Mouse (Mus musculus) cerebellum, postnatal 14 days (tissue): ENCODE results near the gene Ap3d1.

ENCODE experiments used
- DNase-seq, 2 experiments: peaks; one replicate each; pipeline ENCODE4 v3.0.0; 2021; ENCODE audit warnings: mixed read lengths in 2 of 2

Gene Ap3d1

DNA sequence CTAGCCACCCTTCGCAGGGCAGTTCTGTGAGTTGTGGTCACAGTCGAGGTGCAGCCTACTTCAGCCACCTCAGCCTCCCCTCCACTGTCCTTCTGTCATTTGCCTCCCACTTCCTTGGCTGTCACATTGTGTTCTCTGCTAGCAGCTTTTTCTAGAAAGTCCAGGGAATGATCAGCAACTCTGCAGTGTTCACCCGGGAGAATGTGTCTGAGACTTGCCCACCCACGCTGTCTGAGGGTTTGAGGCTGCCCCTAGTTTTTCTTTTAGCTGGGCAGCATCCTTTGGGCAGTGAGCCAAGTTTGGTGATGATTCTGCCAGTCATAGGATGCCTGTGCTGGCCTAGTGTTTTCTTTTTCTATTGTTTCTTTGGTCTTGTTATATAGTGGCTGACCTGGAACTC, 14.9 kb upstream of the Ap3d1 start:
- peak; percentile 54 to 61 for DNase-seq

DNA sequence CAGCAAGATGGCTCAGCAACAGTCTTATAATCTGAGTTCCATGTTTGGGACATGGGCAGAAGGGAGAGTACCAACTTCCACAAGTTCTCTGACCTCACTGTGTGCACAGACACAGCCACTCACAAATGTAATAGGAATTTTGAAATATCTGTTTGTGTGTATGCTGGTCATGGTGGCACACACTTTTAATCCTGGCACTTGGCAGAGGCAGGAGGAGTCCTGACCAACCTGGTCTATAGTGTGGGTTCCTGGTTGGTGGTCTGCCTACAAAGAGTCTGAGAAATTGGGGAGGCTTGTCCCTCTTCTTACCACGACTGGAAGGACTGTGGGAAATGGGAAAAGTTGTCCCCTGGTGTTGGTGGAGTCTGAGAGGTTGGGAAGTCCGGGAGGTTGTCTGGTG, 14.4 kb upstream of the Ap3d1 start:
- no peak for DNase-seq

DNA sequence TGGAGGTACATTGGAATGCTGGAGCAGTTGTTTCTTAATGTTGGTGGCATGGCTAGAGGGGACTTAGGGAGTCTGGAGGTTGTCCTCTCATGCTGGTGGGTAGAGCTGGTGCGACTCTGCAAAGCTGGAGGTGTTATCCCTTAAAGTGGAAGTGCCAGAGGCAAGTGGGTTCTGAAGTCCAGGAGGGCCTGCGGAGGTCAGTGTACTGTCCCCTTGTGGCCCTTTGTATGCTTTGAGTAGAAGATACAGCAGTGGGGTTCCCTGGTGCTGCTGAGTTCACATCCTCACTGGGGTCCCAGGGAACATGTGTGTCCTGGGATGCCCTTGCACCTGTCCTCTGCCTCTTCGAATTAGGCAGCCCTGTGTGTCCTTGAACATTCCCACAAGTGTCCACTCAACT, 14.0 kb upstream of the Ap3d1 start:
- peak in 1 of 2 experiments; percentile 29 for DNase-seq

DNA sequence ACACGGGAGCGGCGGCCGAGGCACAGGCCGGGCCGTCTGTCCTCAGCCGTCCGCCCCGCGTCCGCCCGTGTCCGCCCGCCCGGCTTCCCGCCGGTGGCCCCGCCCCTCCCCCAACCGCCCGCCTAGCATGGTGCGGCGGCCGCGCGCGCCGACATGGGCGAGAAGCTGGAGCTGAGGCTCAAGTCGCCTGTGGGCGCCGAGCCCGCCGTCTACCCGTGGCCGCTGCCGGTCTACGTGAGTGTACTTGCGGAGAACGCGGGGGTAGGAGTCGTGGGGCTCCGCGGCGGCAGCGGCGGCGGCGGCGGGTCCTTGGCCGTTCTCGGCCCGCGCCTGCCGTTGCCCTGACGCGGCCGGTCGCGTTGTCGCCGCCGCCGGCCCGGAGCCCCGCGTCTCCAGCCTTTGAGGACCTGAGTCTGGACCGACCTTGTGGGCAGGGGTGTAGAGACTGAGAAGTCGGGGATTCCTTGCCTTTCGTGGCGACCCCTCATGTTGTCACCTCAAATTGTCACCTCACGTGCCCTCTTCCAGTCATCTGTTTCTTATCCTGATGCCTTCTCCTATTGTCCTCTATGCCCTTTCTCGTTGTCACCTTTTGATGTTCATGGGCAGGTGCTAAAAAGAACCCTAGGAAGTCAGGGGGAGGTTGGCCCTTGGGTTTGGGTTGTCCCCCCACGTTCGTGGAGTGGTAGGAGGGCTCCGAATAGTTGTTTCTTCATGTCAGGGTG, 13.4 kb upstream of the Ap3d1 start:
- DNase-seq: no peak

DNA sequence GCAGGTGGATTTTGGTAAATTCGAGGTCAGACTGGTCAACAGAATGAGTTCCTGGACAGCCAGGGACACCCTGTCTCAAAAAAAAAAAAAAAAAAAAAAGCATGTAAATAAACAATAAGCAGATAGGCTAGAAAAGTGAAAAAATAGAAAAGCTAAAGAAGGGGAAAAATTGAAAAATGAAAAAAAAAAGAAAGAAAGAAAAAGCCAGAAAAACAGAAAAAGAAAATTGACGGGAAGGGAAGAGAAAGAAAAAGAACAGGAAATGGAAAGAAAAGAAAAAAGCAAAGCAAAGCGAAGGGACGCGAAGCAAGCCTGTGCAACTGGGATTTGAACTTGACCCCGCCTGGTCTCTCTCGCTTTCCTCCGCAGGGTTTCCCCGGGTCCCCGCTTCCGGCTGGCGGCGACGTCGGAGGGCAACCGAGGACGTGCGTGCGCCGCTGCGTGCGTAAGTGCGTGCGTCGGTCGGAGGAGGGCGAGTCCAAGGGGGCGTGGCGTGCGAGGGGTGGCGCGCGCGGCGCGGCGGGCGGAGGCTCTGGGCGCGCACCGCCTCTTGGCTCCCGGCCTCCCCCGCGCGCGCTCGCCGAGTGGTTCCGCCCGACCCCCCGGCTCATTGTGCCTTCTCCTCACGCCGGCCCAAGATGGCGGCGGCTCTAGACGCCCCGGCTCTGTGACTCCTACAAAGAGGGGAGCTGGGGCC, 12.7 kb upstream of the Ap3d1 start, which contains the start of gene Dot1l:
Dot1l (plus strand) TSS at position 613 of the 697 bp plus-strand sequence.
- DNase-seq: peak; percentile 99 to 100

DNA sequence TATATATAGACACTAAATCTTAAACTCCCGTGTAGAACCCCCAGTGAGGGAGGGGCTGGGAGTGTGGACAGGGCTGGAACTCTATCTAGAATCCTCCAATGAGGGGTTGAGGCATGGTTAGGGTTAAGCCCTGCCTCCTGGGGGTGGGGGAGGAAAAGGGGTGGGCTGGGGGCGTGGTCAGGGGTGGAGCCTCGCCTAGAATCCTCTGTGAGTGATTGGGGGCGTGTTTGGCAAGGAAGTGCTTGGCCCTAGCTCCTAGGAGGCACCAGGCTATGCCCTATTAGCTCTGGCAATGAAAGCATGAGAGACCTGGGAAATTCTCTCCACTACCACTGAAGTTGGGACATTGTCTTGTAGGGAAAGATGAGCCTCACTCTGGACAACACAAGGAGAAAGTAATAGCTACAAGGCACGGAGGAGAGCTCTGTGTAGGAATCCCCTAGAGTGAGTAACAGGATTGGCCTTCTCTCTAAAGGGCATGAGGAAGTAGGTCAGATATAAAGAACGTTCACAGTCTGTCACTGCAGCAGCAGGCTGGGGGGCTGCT, 10.1 kb upstream of the Ap3d1 start:
- DNase-seq: peak; percentile 57 to 81

DNA sequence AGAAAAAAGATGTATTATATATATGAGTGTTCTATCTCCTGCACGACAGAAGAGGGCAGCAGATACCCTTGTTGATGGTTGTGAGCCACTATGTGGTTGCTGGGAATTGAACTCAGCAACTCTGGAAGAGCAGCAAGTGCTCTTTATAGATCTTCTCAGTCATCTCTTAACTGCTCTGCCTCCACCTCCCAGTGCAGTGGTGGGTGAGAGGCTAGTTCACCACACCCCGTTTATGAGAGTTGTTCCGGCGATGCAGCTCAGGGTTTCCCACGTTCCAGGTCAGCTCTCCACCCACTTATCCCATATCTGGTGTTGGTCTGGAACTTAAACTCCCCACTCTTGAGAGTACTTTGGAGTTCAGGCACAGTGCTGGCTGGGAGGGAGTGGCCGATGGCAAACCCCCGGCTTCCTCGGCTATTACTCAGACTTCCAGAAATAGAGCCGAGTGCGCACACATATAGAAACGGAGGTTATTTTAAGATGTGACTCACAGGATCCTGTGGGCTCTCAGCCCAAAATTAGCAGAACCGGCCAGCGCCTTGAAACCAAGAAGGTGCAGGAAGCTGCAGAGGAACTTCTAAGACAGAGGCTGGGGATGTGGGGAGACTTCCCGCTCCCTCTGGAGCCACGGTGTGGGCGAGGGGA, 9.2 kb upstream of the Ap3d1 start:
- peak; percentile 44 to 46 for DNase-seq

DNA sequence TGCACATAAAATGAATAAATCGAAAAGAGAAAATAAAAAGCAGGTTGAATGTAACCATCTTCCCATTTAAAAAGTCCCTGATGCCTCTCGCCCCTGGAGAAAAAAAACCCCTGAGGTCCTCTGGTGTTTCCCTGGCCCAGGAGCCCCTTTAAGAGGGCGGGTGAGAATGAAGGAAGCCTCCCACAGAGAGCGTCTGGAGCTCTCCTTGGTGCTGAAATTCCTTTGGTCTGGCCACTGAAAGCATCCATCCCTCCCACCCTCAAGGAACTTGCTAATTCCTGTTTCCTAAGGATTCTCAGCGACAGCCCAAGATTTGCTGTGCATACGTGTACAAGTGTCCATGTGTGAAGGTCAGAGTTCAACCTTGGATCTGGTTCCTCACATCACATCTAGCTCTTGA, 6.5 kb upstream of the Ap3d1 start:
- no peak for DNase-seq

DNA sequence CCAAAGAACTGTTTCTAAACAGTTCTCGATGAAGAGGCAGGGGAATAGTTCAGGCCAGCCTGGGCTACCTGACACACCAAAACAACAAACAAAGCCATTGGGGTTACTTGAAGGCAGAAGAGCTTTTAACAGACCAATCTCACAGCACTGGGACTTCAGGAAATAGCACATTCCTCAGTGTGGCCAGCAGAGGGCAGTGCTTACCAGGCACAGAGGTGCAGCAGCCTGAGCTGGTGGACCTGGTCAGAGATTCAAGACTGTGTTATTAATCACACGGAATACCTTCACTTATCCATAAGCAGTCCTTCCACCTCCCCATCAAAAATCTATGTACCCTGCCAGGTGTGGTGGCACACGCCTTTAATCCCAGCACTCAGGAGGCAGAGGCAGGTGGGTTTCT, 5.3 kb upstream of the Ap3d1 start:
- DNase-seq: peak; percentile 91 to 92

DNA sequence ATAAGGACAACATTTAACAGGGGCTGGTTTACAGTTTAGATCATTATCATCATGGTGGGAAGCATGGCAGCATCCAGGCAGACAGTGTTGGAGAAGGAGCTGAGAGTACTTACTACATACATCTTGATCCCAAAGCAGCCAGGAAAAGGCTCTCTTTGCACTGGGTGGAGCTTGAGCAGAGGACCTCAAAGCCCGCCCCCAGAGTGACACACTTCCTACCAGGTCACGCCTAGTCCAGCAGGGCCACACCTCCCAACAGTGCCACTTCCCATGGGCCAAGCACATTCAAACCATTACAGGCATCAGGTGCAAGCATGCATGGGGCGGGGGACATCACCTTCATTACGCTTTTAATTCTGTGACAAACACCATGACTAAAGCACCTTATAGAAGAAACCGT, 2.2 kb upstream of the Ap3d1 start:
- DNase-seq: peak in 1 of 2 experiments; percentile 28

DNA sequence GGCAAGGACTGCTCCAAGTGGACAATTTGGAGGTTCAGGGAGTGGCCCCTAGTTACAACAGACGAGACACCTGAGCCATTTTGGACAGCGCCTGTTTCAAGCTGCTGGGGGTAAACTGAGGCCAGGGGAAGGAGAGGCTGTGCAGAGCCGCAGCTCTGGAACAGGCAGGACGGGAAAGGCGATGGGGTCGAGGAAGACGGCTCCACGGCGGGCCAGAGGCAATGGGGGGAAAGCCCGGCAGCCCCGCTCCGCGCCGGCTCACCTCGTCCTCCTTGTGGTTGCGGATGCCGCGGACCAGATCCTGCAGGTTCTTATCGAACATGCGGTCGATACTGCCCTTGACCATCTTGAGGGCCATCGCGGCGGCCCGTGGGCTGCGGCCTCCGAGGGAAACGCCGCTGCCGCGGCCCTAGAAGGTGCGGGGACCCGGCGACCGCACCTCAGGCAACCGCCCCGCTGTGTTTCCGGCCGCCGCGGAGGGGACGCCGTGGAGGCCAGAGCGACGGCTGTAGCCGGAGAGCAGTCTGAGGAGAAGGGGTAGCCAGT, 357 bp downstream of the Ap3d1 start:
- no peak for DNase-seq

DNA sequence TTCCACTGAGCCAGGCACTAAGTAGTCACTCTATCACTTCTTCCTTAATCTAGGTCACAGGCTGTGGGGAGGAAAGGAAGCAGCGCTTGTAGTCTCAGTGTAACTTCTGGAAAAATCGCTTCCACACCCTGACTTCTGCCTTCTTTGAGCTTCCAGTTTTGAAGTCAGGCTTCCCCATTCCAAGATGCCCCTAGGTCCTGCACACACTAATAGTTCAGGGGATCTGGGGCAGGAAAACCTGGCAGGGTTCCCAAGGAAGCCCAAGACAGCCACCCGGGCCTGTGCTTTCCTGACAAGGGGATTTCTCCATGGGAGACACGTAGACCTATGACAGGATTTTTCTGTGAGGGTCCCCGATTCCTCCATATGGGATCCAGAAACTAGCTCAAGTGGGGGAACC, 918 bp downstream of the Ap3d1 start:
- peak; percentile 47 to 49 for DNase-seq

DNA sequence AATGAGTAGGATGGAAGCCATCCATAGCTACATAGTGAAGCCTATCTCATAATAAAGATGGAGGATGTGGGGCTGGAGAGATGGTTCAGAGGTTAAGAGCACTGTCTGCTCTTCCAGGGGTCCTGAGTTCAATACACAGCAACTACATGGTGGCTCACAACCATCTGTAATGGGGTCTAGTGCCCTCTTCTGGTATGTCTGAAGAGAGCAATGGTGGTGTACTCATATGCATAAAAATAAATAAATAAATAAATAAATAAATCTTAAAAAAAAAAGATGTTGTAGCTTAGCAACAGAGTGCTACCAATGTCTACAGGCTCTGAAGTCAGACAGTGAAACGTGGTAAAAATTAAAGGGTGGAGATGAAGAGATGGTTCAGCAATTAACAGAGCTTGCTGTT, 3.4 kb downstream of the Ap3d1 start:
- no peak for DNase-seq

DNA sequence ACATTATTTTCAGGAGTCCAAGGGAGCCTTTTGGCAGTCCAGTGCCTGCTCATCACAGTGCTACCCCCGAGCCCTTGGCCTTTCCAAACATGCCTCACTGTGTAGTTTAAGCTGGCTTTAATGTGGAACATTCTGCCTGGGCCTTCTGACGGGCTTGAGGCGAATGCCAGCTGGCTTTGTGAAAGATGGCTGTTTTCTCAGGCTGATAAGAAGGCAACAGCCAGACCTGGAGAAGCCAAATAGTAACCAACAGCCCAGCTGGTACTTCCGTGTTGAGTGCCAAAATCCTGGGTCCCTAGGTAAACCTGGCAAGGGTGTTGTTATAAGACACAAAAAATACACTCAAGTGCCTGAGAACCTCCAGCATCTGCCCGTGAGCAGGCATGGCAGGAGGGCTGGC, 5.3 kb downstream of the Ap3d1 start:
- peak; percentile 77 to 82 for DNase-seq

DNA sequence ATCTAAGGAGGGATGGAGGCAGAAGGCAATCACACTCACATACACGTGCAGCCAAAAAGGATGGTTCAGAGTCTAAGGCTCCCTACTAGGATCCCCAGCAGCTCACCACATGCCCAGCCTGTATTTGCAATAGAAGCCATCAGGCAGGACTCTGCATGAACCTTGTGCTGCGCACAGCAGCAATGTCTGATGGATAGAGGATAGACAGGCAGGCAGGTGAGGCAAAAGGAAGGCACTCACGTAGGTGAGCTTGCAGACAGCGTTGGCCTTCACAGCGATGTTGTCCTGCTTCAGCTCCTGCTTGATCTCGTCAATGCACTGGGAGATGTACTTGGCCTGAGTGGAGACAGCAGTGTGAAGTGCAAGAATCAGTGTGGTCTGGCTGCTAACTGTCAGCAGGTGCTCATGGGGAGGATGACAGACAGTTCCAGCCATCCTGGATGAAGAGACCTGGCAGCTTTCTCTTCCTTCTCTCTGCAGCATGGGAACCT, 9.4 kb downstream of the Ap3d1 start:
- DNase-seq: peak; percentile 55 to 70

DNA sequence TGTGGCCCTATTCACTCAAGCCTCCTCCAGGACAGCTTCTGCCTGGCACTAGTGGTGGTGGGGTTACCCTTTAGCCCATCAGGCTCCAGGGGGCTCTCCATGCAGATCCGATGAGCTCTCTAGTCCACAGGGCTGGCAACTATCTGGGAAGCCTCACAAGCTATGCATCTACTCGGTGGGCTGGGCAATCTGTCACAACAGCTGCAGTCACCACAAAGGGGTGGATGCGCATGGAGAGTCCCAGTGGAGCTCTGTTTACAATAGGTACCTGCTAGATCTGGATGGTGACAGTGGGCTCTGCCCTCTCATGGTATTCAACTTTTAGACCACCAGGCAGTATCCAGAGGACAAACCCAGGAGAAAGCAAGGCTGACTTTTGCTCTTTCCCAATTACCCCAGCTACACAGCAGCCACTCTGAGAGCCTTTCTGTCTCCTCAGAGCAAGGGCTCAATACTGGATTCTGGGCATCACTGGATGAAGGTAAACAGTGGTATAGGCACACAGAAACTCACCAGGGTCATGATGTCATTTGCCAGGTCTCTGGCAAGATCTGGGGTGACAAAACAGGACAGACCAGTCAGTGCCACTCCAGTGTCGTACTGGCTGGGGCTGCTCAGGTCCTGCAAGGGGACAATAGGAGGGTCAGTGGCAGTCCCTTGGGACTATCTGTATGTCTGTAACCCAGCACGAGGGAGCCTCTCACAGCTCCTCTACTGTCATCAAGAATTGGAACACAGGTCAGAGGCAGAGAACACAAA, 14.5 kb downstream of the Ap3d1 start:
- DNase-seq: no peak

DNA sequence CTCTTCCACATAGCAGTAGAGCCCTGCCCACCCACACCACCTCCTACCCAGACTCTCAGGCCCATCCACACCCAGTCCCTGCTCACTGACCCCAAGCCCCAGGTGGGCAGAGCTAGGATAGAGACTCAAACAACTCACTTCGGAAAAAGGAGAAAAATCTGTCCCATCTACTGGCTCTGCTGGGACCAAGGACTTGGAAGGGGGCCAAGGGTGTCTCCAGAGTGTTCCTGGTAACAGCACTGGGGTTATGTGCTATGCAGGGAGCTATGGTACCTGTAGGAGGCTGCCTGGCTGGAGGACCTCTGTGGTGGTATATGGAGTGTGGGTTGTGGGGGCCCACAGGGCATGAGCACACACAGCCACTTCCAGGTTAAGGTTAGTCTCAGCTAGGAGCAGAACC, 24.8 kb downstream of the Ap3d1 start:
- no peak for DNase-seq

DNA sequence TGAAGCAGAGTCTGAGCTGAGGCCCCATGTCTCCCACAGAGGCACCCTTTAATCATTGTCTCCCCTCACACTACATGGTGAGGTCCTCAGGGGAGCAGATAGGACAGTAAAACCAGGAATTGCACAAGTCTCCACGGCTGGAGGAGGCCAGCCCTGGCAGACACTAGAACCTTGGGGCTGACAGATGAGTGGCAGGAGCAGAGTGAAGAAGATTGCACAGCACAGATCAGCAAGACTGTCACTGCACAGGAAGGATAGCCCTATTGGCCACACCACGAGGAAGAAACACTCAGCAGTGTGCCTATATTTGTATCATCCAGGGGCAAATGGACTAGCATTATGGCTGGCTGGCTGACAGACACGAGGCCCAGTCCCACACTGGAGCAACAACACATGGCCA, 31.2 kb downstream of the Ap3d1 start:
- DNase-seq: no peak

DNA sequence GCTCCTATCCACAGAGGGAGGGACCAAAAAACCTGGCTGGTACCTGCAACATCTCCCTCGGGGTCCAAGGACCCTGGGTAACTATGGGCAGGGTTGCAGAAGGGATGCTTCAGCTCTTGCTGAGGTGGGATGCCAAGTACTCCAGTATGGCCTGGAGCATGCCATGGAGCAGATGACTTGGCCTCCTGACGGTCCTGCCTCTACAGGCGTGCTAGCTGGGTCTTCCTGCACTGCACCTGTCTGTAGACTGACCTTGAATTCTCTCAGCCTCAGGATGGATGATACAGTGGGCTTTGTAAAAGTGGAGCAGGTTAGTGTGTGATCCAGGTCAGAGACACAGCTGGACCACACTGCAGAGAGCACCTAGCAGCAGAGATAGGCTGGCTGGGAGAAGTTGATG, 36.6 kb downstream of the Ap3d1 start:
- DNase-seq: no peak

DNA sequence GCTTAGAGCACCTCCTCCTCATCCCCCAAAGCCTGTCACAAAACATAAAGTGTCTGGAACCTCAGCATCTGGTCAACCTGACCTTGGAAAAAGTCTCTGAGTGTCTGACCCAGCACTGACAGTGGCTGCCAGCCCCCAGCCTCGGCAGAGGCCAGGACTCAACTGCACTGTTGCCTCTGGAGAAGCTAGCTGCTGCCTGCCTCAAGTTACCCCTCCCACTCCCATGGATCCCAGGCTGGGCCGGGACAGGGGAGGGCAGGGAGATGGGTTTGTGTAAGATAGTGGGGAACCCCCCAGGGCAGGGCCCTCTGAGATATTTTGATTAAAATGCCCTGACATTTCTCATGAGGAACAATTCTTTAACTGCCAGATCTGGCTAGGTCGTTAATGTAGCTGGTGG, 37.0 kb downstream of the Ap3d1 start:
- DNase-seq: no peak

DNA sequence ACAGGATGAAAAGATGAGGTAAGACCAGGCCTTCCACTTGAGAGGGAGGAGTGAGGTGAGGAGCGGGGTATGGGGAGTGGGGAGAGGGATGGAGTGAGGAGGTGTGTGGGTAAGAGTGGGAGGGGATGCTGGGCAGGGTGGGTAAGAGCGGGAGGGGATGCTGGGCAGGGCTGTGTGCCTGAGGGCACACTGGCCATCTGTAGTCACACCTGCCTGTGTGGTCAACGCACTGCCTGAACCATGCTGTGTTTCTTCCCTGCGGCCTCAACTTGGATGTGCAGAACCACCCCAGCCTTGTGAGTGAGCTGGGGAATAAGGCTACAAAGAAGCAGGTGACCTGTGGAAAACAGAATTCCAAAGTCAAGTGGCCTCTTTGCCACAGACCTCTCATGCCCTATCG, 37.6 kb downstream of the Ap3d1 start:
- DNase-seq: no peak

DNA sequence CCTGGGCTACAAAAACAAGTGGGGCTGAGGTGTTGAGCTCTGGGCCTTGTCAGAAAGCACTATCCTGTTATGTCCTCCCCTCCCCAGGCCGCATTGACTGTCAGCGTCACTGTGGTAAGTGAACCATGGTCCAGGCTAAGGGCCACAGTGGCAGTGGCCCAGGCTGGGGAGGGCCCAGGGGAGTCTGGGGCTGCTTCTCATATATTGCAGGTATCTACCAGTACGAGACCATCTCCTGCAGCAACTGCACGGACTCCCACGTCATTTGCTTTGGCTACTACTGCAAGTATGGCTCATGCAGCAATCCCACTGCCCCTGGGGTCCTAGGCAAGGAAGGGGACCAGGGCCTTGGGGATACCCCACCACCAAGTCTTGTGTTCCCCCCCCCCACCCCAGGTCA, 38.4 kb downstream of the Ap3d1 start:
- peak in 1 of 2 experiments; percentile 41 for DNase-seq
